Mouse (Mus musculus) ovary, postnatal 14 days (tissue): ENCODE results near the gene Tspan11.

Experiments used
- DNase-seq: peaks from one replicate; pipeline ENCODE4 v3.0.0; 2022; ENCODE audit warnings: low spot score

The Tspan11 gene

GRCm38 (mm10) chr6:127989624-127990212, 102.3 kb downstream of the Tspan11 start:
- DNase-seq, result peak; percentile 75

GRCm38 (mm10) chr6:127991509-127992176, 104.3 kb downstream of the Tspan11 start:
- DNase-seq, result no peak

GRCm38 (mm10) chr6:127992993-127993392, 105.6 kb downstream of the Tspan11 start:
- no peak for DNase-seq

- DNase-seq, result no peak
These were observed 109.5 kb downstream of the Tspan11 start for GRCm38 (mm10) chr6:127996928-127997327.

- DNase-seq, result no peak
These were observed 111.7 kb downstream of the Tspan11 start for GRCm38 (mm10) chr6:127999118-127999517.

DNA sequence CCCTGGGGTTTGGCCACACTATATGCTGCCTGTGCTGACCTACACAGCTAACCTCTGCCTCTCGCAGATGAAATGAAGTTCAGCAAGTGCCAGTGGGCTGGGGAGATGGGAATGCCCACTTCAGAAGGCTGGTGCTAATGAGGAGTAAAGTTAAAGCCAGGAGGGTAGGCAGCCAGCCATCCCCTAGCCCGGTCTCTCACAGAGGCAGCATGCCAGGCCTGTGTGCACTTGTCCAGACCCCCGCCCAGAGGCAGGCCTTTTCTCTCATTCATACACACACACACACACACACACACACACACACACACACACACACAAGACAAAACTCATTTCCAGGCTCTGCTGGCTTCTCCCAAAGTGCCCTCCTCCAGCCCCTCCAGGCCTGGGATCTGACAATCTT, 113.4 kb downstream of the Tspan11 start:
- DNase-seq, result no peak

GRCm38 (mm10) chr6:128001587-128001986, 114.2 kb downstream of the Tspan11 start:
- no peak for DNase-seq

GRCm38 (mm10) chr6:128002104-128002503, 114.7 kb downstream of the Tspan11 start:
- DNase-seq, result no peak

- DNase-seq, result no peak
These were observed 115.3 kb downstream of the Tspan11 start for GRCm38 (mm10) chr6:128002667-128003066.

DNA sequence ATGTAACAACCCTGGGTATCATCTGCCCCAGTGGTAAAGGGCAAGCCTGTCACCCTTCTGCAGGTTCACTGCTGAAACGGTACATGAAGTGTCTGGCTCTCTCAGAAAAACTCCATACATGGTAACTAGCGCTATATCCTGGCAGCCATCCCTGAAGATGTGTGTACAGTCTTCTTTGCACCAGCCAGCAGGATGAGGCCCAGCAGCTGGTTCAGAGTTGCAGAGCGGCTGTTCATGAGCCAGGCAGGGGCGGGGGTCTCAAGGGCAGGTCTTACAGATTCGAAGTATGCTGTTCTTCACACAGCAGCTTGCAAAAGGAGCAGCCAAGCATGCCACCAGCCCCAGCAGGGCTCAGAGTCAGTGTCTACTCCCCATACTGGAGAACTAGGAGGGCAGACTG, 116.2 kb downstream of the Tspan11 start:
- DNase-seq, result no peak
